Mouse (Mus musculus): ENCODE measurements at regions not wholly inside any gene's neighbourhood (a gene's known extent, or its start where the extent isn't known, plus 50 kb on each side); places are given as distances from the start of the nearest gene placed in this dataset.
"Not testable (repeated sequence)": the region's sequence is repeated elsewhere in the genome, so short reads cannot be mapped to it uniquely, and the experiment has no call there.

- intact Hi-C loops (cut with DNase I) = not testable (repeated sequence)
- peak in 1 of 2 experiments; percentile 16 for DNase-seq
These were observed 155.2 kb upstream of the 9030624G23Rik start for GRCm38 (mm10) chr12:24252071-24252874.

Measured in gastrocnemius, postnatal 36 days (tissue).